Mouse (Mus musculus): Measurements from ENCODE around the gene Rpa2. TPM values are rescaled to one million over a fixed set of nuclear protein-coding genes. Genes with fewer than 3 reads are reported as not detected.

Gene Rpa2
- polyA plus RNA-seq, 1 experiment from 2014 or later, result 108 TPM

DNA sequence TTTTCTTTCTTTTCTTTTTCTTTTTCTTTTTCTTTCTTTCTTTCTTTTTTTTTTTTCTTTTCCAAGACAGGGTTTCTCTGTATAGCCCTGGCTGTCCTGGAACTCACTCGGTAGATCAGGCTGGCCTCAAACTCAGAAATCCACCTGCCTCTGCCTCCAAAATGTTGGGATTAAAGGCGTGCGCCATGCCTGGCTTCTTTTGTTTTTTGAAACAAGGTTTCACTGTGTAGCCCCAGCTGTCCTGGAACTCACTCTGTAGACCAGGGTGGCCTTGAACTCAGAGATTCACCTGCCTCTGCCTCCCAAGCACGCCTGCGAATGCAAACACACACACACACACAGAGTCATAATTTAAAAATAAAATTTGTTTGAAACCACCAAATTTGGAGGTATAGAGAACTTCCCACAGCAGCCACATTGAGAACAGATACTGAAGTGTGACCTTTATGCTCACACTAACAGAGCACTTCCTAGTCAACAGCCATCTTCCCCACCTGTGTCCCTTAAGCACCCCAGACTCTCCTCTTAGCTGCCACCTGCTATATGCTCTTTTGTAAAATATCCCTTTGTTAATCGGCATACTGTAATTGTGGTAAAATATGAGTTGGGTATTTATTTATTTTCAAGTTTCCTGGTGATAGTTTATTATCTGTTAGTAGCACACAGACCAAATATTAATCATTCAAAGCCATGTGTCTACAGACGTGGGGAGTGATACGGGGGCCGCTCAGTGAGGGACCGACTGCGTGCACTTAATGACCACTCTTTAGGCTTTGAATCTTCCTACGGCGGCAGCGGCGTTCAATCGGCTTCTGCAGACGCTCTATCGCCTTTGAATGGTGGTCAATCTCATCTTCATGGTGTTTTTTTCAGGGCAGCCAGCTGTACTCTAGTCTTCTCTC is 33.3 kb downstream of the Rpa2 start:
- Histone ChIP-seq H3K27ac (ENCODE audit: low read length) (no peak overlapping the region), H3K9me3 (ENCODE audit: low read length) (no peaks in the 10 kb centered on the region), H3K4me2 (replicated peaks; ENCODE audit: low read depth, low read length) (no peak overlapping the region), H3K9ac (replicated peaks; ENCODE audit: low read length) (no peak overlapping the region), H3K27me3 (ENCODE audit: insufficient read depth, low read length) (peaks cover 3% of the 10 kb centered on the region; the same call in 1 of the 2 replicates), H3K4me1 (ENCODE audit: insufficient read depth, low read length) (no peaks in the 10 kb centered on the region), H3K4me3 (ENCODE audit: low read length) (no peak overlapping the region), H3K36me3 (ENCODE audit: insufficient read depth, low read length) (no peaks in the 10 kb centered on the region)
- ATAC-seq (ENCODE audit: low FRiP score, low TSS enrichment), result no peak
- 84% methylated on average over 18 of the region's 18 CpGs for WGBS

DNA sequence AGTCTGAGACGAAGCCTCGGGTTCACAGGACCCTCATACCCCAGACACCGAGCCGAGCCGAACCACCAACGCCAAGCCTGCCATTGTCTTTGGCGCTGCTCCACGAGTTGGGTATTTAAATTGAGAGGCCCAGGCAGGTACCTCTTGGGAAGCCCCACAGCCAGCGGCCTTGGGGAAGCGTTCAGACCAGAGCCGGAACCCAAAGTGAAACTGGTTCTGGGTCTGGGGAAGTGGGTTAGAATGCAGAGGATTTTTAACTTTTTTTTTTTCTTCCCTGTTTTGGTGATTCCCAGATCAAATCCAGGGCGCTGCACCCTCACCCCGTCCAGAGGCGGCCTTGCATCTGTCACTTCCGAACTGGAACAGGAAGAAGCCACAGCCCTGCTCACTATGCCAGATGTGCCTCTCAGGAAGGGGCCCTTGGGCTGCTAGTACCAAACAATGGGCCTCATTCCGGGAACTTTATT is 34.1 kb downstream of the Rpa2 start:
- Histone ChIP-seq H3K9me3 (ENCODE audit: low read length) (no peaks in the 10 kb centered on the region), H3K4me1 (ENCODE audit: insufficient read depth, low read length) (no peaks in the 10 kb centered on the region), H3K4me3 (ENCODE audit: low read length) (no peak overlapping the region), H3K9ac (replicated peaks; ENCODE audit: low read length) (no peak overlapping the region), H3K27ac (ENCODE audit: low read length) (no peak overlapping the region; the same call in 1 of the 2 replicates), H3K4me2 (replicated peaks; ENCODE audit: low read depth, low read length) (no peak overlapping the region), H3K36me3 (ENCODE audit: insufficient read depth, low read length) (no peaks in the 10 kb centered on the region), H3K27me3 (ENCODE audit: insufficient read depth, low read length) (no peaks in the 10 kb centered on the region)
- ATAC-seq (ENCODE audit: low FRiP score, low TSS enrichment), result no peak
- WGBS, result 71% methylated on average over 16 of the region's 16 CpGs

DNA sequence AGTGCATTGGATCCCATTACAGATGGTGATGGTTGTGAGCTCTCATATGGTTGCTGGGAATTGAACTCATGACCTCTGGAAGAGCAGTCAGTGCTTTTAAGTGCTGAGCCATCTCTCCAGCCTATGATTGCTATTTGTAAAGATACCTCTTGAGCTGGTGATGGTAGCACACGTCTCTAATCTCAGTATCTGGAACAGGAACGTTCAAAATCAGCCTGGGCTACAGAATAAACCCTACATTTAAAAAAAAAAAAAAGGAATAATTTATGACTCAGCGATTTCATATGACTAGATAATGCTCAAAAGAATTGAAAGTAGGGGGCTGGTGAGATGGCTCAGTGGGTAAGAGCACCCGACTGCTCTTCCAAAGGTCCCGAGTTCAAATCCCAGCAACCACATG is 35.1 kb downstream of the Rpa2 start:
- 92% methylated on average over 5 of the region's 5 CpGs for WGBS
- no peak overlapping the region for H3K4me2 ChIP-seq (replicated peaks; ENCODE audit: low read depth, low read length)
- no peaks in the 10 kb centered on the region for H3K36me3 ChIP-seq (ENCODE audit: insufficient read depth, low read length)
- no peak overlapping the region for H3K4me3 ChIP-seq (ENCODE audit: low read length)
- no peak for ATAC-seq (ENCODE audit: low FRiP score, low TSS enrichment)
- H3K27ac ChIP-seq (ENCODE audit: low read length), result no peak overlapping the region
- no peaks in the 10 kb centered on the region for H3K27me3 ChIP-seq (ENCODE audit: insufficient read depth, low read length)
- no peaks in the 10 kb centered on the region for H3K9me3 ChIP-seq (ENCODE audit: low read length)
- no peaks in the 10 kb centered on the region for H3K4me1 ChIP-seq (ENCODE audit: insufficient read depth, low read length)
- H3K9ac ChIP-seq (replicated peaks; ENCODE audit: low read length), result no peak overlapping the region

DNA sequence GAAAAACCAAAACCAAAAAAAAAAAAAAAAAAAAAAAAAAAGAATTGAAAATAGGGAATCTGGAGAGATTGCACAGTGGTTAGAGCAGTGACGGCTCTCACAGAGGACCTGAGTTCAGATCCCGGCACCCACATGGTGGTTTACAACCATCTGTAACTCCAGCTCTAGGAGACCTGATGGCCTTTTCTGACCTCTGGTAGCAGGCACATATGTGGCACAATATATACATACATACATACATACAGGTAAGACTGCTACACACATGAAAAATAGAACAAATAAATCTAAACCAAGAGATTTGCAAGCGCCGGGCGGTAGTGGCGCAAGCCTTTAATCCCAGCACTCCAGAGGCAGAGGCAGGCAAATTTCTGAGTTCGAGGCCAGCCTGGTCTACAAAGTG is 35.7 kb downstream of the Rpa2 start:
- no peak for ATAC-seq (ENCODE audit: low FRiP score, low TSS enrichment)
- Histone ChIP-seq H3K9me3 (ENCODE audit: low read length) (no peaks in the 10 kb centered on the region), H3K4me3 (ENCODE audit: low read length) (no peak overlapping the region), H3K4me1 (ENCODE audit: insufficient read depth, low read length) (no peaks in the 10 kb centered on the region), H3K27ac (ENCODE audit: low read length) (no peak overlapping the region), H3K4me2 (replicated peaks; ENCODE audit: low read depth, low read length) (no peak overlapping the region), H3K36me3 (ENCODE audit: insufficient read depth, low read length) (no peaks in the 10 kb centered on the region), H3K27me3 (ENCODE audit: insufficient read depth, low read length) (no peaks in the 10 kb centered on the region), H3K9ac (replicated peaks; ENCODE audit: low read length) (no peak overlapping the region)
- WGBS, result 96% methylated on average over 7 of the region's 7 CpGs

DNA sequence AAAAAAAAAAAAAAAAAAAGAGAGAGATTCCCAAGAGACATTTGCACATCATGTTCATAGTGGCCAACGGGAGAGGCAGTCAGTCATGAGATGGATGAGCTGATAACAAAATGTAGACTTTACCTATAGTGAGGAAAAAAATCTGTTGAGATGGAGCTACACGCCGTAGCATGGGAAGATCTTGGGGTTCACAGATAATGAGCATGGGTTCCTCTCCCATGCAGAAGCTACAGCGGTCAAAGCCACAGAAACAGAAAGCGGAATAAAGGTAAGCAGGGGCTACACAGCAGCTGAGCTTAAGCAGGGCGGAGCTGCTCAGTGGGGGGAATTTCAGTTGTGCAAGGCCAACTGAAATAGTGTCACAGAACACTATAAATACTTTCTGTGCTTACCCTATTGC is 36.2 kb downstream of the Rpa2 start:
- no peak overlapping the region for H3K27ac ChIP-seq (ENCODE audit: low read length)
- H3K4me1 ChIP-seq (ENCODE audit: insufficient read depth, low read length), result no peaks in the 10 kb centered on the region
- no peak for ATAC-seq (ENCODE audit: low FRiP score, low TSS enrichment)
- H3K4me3 ChIP-seq (ENCODE audit: low read length), result no peak overlapping the region
- no peaks in the 10 kb centered on the region for H3K27me3 ChIP-seq (ENCODE audit: insufficient read depth, low read length)
- H3K36me3 ChIP-seq (ENCODE audit: insufficient read depth, low read length), result no peaks in the 10 kb centered on the region
- no peak overlapping the region for H3K9ac ChIP-seq (replicated peaks; ENCODE audit: low read length)
- no peaks in the 10 kb centered on the region for H3K9me3 ChIP-seq (ENCODE audit: low read length)
- 88% methylated on average over 6 of the region's 6 CpGs for WGBS
- no peak overlapping the region for H3K4me2 ChIP-seq (replicated peaks; ENCODE audit: low read depth, low read length)

DNA sequence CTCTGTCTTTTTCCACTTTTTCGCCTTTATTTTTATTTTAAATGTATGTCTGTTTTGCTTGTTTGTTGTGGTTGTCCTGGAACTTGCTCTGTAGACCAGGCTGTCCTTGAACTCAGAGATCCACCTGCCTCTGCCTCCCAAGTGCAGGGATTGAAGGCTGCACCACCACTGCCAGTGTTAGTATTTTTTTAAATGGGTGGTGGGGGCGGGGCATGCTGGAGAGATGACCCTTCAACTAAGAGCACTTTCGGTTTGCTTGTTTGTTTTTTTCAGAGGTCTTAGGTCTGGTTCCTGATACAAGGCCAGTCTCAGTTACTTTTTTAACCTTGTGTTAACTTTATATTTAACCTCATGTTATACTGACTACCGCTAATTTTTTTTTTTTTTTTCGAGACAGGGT is 37.0 kb downstream of the Rpa2 start:
- Histone ChIP-seq H3K9me3 (ENCODE audit: low read length) (no peaks in the 10 kb centered on the region), H3K4me3 (ENCODE audit: low read length) (no peak overlapping the region), H3K9ac (replicated peaks; ENCODE audit: low read length) (no peak overlapping the region), H3K4me2 (replicated peaks; ENCODE audit: low read depth, low read length) (no peak overlapping the region), H3K36me3 (ENCODE audit: insufficient read depth, low read length) (no peaks in the 10 kb centered on the region), H3K27ac (ENCODE audit: low read length) (no peak overlapping the region), H3K27me3 (ENCODE audit: insufficient read depth, low read length) (no peaks in the 10 kb centered on the region), H3K4me1 (ENCODE audit: insufficient read depth, low read length) (no peaks in the 10 kb centered on the region)
- ATAC-seq (ENCODE audit: low FRiP score, low TSS enrichment), result no peak
- WGBS, result 85% methylated on average over 5 of the region's 5 CpGs

- Histone ChIP-seq H3K4me2 (replicated peaks; ENCODE audit: low read depth, low read length) (no peak overlapping the region), H3K9ac (replicated peaks; ENCODE audit: low read length) (no peak overlapping the region), H3K4me1 (ENCODE audit: insufficient read depth, low read length) (no peaks in the 10 kb centered on the region), H3K9me3 (ENCODE audit: low read length) (peaks cover 2% of the 10 kb centered on the region), H3K36me3 (ENCODE audit: insufficient read depth, low read length) (no peaks in the 10 kb centered on the region), H3K27me3 (ENCODE audit: insufficient read depth, low read length) (no peaks in the 10 kb centered on the region), H3K4me3 (ENCODE audit: low read length) (no peak overlapping the region), H3K27ac (ENCODE audit: low read length) (no peak overlapping the region)
- ATAC-seq (ENCODE audit: low FRiP score, low TSS enrichment), result no peak
- WGBS, result 83% methylated on average over 12 of the region's 12 CpGs
Observed at GRCm38 (mm10) chr4:132805599-132806197, 37.6 kb downstream of the Rpa2 start.

- H3K36me3 ChIP-seq (ENCODE audit: insufficient read depth, low read length), result no peaks in the 10 kb centered on the region
- H3K27ac ChIP-seq (ENCODE audit: low read length), result no peak overlapping the region
- H3K9ac ChIP-seq (replicated peaks; ENCODE audit: low read length), result no peak overlapping the region
- H3K4me1 ChIP-seq (ENCODE audit: insufficient read depth, low read length), result no peaks in the 10 kb centered on the region
- no peaks in the 10 kb centered on the region for H3K27me3 ChIP-seq (ENCODE audit: insufficient read depth, low read length)
- WGBS, result 88% methylated on average over 7 of the region's 7 CpGs
- no peak overlapping the region for H3K4me3 ChIP-seq (ENCODE audit: low read length)
- no peak overlapping the region for H3K4me2 ChIP-seq (replicated peaks; ENCODE audit: low read depth, low read length)
- H3K9me3 ChIP-seq (ENCODE audit: low read length), result peaks cover 10% of the 10 kb centered on the region
- no peak for ATAC-seq (ENCODE audit: low FRiP score, low TSS enrichment)
Observed at GRCm38 (mm10) chr4:132806620-132807191, 38.6 kb downstream of the Rpa2 start.

DNA sequence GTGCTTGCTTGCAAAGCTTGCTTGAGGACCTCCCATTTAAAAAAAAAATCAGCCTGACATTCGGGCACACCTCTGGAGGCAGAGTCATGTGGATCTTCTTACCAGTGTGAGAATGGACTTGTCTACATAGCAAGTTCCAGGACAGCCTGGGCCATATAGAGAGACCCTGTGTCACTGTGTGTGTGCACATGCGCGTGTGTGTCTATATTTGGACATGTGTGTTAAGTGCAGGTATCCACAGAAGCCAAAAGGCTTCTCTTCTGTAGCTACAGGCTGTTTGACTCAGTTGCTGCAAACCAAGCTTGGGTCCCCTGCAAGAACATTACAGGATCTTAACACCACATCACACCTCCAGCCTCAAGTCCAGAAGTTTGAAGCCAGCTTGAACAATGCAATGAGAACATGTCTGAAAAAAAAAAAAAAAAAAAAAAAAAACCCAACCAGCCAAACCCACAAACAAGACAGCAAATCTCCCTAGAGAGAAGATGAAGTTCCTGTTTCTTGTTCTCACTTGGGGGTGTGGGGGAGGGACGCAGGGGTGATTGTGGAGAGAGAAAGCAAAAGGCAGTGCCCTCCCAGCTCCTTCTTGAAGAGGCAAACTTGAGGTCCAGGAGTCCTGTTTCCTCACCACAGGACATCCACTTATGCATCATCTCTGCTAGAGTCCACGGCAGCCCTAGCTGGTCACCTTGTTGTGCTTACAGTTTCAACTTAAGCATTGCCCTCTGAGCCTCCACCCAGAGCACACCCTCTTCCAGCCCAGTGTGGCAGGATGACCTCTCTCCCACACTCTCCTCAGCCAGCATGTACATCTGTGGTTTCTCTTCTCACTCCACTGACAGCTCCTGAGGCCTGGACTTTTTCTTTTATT is 39.9 kb downstream of the Rpa2 start:
- 68% methylated on average over 5 of the region's 5 CpGs for WGBS

More for the DNA sequence above, 39.9 kb downstream of the Rpa2 start:
- Histone ChIP-seq H3K27ac (ENCODE audit: low read length) (no peak overlapping the region), H3K4me3 (ENCODE audit: low read length) (no peak overlapping the region), H3K27me3 (ENCODE audit: insufficient read depth, low read length) (no peaks in the 10 kb centered on the region), H3K9ac (replicated peaks; ENCODE audit: low read length) (no peak overlapping the region), H3K9me3 (ENCODE audit: low read length) (peaks cover 11% of the 10 kb centered on the region), H3K4me2 (replicated peaks; ENCODE audit: low read depth, low read length) (no peak overlapping the region), H3K36me3 (ENCODE audit: insufficient read depth, low read length) (no peaks in the 10 kb centered on the region), H3K4me1 (ENCODE audit: insufficient read depth, low read length) (no peaks in the 10 kb centered on the region)
- ATAC-seq (ENCODE audit: low FRiP score, low TSS enrichment), result no peak
